Mouse (Mus musculus): ENCODE measurements around the gene Rgs9bp. TPM values are rescaled to one million over a fixed set of nuclear protein-coding genes. Genes with fewer than 3 reads are reported as not detected.

Gene Rgs9bp
- 0.26 and 0.28 TPM in 2 replicates for polyA plus RNA-seq (2015; fragmentation: Nextera tagmentation; extraction: Ambion mirVana)

- peak within 1 kb of the TSS; percentile 60 for H3K27ac ChIP-seq
- peaks cover 40% of the 10 kb centered on the region for H3K27me3 ChIP-seq
- ATAC-seq (ENCODE audit: insufficient number of reproducible peaks, insufficient read depth, low FRiP score, low TSS enrichment, low read depth), result peak; percentile 52
- H3K4me1 ChIP-seq, result peaks cover 44% of the 10 kb centered on the region
- no peaks in the 10 kb centered on the region for H3K36me3 ChIP-seq
- H3K4me2 ChIP-seq, result peak within 1 kb of the TSS; percentile 100
- peak within 1 kb of the TSS; percentile 69 for H3K4me3 ChIP-seq
- under 1% methylated on average over 45 of the region's 45 CpGs for WGBS
- peak within 1 kb of the TSS; percentile 82 for H3K9ac ChIP-seq
- H3K9me3 ChIP-seq, result no peaks in the 10 kb centered on the region
Observed at GRCm38 (mm10) chr7:35585191-35586054, at the start of gene Rgs9bp. Gene Rgs9bp (minus strand): TSS chr7:35585582.

- no peaks in the 10 kb centered on the region for H3K9me3 ChIP-seq
- H3K27me3 ChIP-seq, result no peaks in the 10 kb centered on the region
- no peaks in the 10 kb centered on the region for H3K4me1 ChIP-seq
- no peak overlapping the region for H3K4me2 ChIP-seq
- H3K36me3 ChIP-seq, result peaks cover 92% of the 10 kb centered on the region
- H3K27ac ChIP-seq, result no peak overlapping the region
- no peak overlapping the region for H3K9ac ChIP-seq
- ATAC-seq (ENCODE audit: insufficient number of reproducible peaks, insufficient read depth, low FRiP score, low TSS enrichment, low read depth), result no peak
- no peak overlapping the region for H3K4me3 ChIP-seq
- 74% methylated on average over 5 of the region's 5 CpGs for WGBS
Observed at GRCm38 (mm10) chr7:35628496-35628895, 43.1 kb upstream of the Rgs9bp start.

GRCm38 (mm10) chr7:35627371-35627770 is 42.0 kb upstream of the Rgs9bp start:
- H3K27me3 ChIP-seq, result no peaks in the 10 kb centered on the region
- peaks cover 93% of the 10 kb centered on the region for H3K36me3 ChIP-seq
- H3K27ac ChIP-seq, result no peak overlapping the region
- H3K4me3 ChIP-seq, result no peak overlapping the region
- H3K4me2 ChIP-seq, result no peak overlapping the region
- H3K9me3 ChIP-seq, result no peaks in the 10 kb centered on the region
- WGBS, result 89% methylated on average over 10 of the region's 10 CpGs
- no peaks in the 10 kb centered on the region for H3K4me1 ChIP-seq
- 0 out of 2 replicates have a peak overlapping the region, but pooled peaks have one; percentile 2 for H3K9ac ChIP-seq
- ATAC-seq (ENCODE audit: insufficient number of reproducible peaks, insufficient read depth, low FRiP score, low TSS enrichment, low read depth), result no peak

GRCm38 (mm10) chr7:35626038-35626437 is 40.7 kb upstream of the Rgs9bp start:
- H3K4me2 ChIP-seq, result no peak overlapping the region
- H3K9ac ChIP-seq, result no peak overlapping the region
- H3K27ac ChIP-seq, result no peak overlapping the region
- no peak overlapping the region for H3K4me3 ChIP-seq
- no peaks in the 10 kb centered on the region for H3K27me3 ChIP-seq
- no peak for ATAC-seq (ENCODE audit: insufficient number of reproducible peaks, insufficient read depth, low FRiP score, low TSS enrichment, low read depth)
- H3K9me3 ChIP-seq, result no peaks in the 10 kb centered on the region
- no peaks in the 10 kb centered on the region for H3K4me1 ChIP-seq
- WGBS, result 95% methylated on average over 5 of the region's 5 CpGs
- H3K36me3 ChIP-seq, result peaks cover 95% of the 10 kb centered on the region

GRCm38 (mm10) chr7:35622626-35623025 is 37.2 kb upstream of the Rgs9bp start:
- H3K27me3 ChIP-seq, result no peaks in the 10 kb centered on the region
- no peak for ATAC-seq (ENCODE audit: insufficient number of reproducible peaks, insufficient read depth, low FRiP score, low TSS enrichment, low read depth)
- no peak overlapping the region for H3K27ac ChIP-seq
- H3K4me2 ChIP-seq, result no peak overlapping the region
- H3K4me3 ChIP-seq, result no peak overlapping the region
- WGBS, result 91% methylated on average over 10 of the region's 10 CpGs
- H3K9ac ChIP-seq, result no peak overlapping the region
- H3K36me3 ChIP-seq, result peaks cover 94% of the 10 kb centered on the region
- H3K4me1 ChIP-seq, result no peaks in the 10 kb centered on the region
- no peaks in the 10 kb centered on the region for H3K9me3 ChIP-seq

GRCm38 (mm10) chr7:35617513-35617912 is 32.1 kb upstream of the Rgs9bp start:
- 79% methylated on average over 4 of the region's 4 CpGs for WGBS
- no peak overlapping the region for H3K4me3 ChIP-seq
- ATAC-seq (ENCODE audit: insufficient number of reproducible peaks, insufficient read depth, low FRiP score, low TSS enrichment, low read depth), result no peak
- H3K9me3 ChIP-seq, result no peaks in the 10 kb centered on the region
- no peak overlapping the region for H3K9ac ChIP-seq
- no peak overlapping the region for H3K4me2 ChIP-seq
- 0 out of 2 replicates have a peak overlapping the region, but pooled peaks have one; percentile 4 for H3K27ac ChIP-seq
- no peaks in the 10 kb centered on the region for H3K4me1 ChIP-seq
- peaks cover 95% of the 10 kb centered on the region for H3K36me3 ChIP-seq
- H3K27me3 ChIP-seq, result no peaks in the 10 kb centered on the region

GRCm38 (mm10) chr7:35609245-35609644 is 23.9 kb upstream of the Rgs9bp start:
- peaks cover 87% of the 10 kb centered on the region for H3K36me3 ChIP-seq

GRCm38 (mm10) chr7:35606816-35607215 is 21.4 kb upstream of the Rgs9bp start:
- ATAC-seq (ENCODE audit: insufficient number of reproducible peaks, insufficient read depth, low FRiP score, low TSS enrichment, low read depth), result no peak
- Histone ChIP-seq H3K36me3 (peaks cover 85% of the 10 kb centered on the region), H3K4me1 (no peaks in the 10 kb centered on the region), H3K4me3 (no peak overlapping the region), H3K27me3 (no peaks in the 10 kb centered on the region), H3K9me3 (no peaks in the 10 kb centered on the region), H3K4me2 (no peak overlapping the region), H3K9ac (no peak overlapping the region), H3K27ac (no peak overlapping the region)
- 78% methylated on average over 10 of the region's 10 CpGs for WGBS

More at GRCm38 (mm10) chr7:35609245-35609644, 23.9 kb upstream of the Rgs9bp start:
- Histone ChIP-seq H3K4me1 (no peaks in the 10 kb centered on the region), H3K9me3 (no peaks in the 10 kb centered on the region), H3K4me2 (no peak overlapping the region), H3K27ac (no peak overlapping the region), H3K27me3 (no peaks in the 10 kb centered on the region), H3K9ac (no peak overlapping the region), H3K4me3 (no peak overlapping the region)
- WGBS, result 75% methylated on average over 10 of the region's 10 CpGs
- ATAC-seq (ENCODE audit: insufficient number of reproducible peaks, insufficient read depth, low FRiP score, low TSS enrichment, low read depth), result no peak

GRCm38 (mm10) chr7:35602766-35603165 is 17.4 kb upstream of the Rgs9bp start:
- WGBS, result 90% methylated on average over 5 of the region's 5 CpGs
- Histone ChIP-seq H3K36me3 (peaks cover 71% of the 10 kb centered on the region), H3K27me3 (no peaks in the 10 kb centered on the region)

GRCm38 (mm10) chr7:35601106-35601505 is 15.7 kb upstream of the Rgs9bp start:
- H3K4me3 ChIP-seq, result no peak overlapping the region
- no peak overlapping the region for H3K9ac ChIP-seq
- H3K9me3 ChIP-seq, result no peaks in the 10 kb centered on the region
- peaks cover 62% of the 10 kb centered on the region for H3K36me3 ChIP-seq
- H3K27ac ChIP-seq, result no peak overlapping the region
- 0 out of 2 replicates have a peak, but pooled peaks have one; percentile 35 for ATAC-seq (ENCODE audit: insufficient number of reproducible peaks, insufficient read depth, low FRiP score, low TSS enrichment, low read depth)
- no peaks in the 10 kb centered on the region for H3K27me3 ChIP-seq
- WGBS, result 95% methylated on average over 6 of the region's 6 CpGs
- no peak overlapping the region for H3K4me2 ChIP-seq
- H3K4me1 ChIP-seq, result no peaks in the 10 kb centered on the region

More at GRCm38 (mm10) chr7:35602766-35603165, 17.4 kb upstream of the Rgs9bp start:
- Histone ChIP-seq H3K4me3 (no peak overlapping the region), H3K9me3 (no peaks in the 10 kb centered on the region), H3K9ac (no peak overlapping the region), H3K27ac (no peak overlapping the region), H3K4me1 (no peaks in the 10 kb centered on the region), H3K4me2 (no peak overlapping the region)
- no peak for ATAC-seq (ENCODE audit: insufficient number of reproducible peaks, insufficient read depth, low FRiP score, low TSS enrichment, low read depth)

GRCm38 (mm10) chr7:35600031-35600430 is 14.6 kb upstream of the Rgs9bp start:
- Histone ChIP-seq H3K4me3 (no peak overlapping the region), H3K9me3 (no peaks in the 10 kb centered on the region), H3K27ac (no peak overlapping the region), H3K9ac (no peak overlapping the region), H3K4me2 (no peak overlapping the region), H3K4me1 (no peaks in the 10 kb centered on the region), H3K36me3 (peaks cover 67% of the 10 kb centered on the region), H3K27me3 (no peaks in the 10 kb centered on the region)
- 71% methylated on average over 10 of the region's 10 CpGs for WGBS
- ATAC-seq (ENCODE audit: insufficient number of reproducible peaks, insufficient read depth, low FRiP score, low TSS enrichment, low read depth), result no peak

- ATAC-seq (ENCODE audit: insufficient number of reproducible peaks, insufficient read depth, low FRiP score, low TSS enrichment, low read depth), result no peak
- Histone ChIP-seq H3K9me3 (no peaks in the 10 kb centered on the region), H3K36me3 (peaks cover 71% of the 10 kb centered on the region), H3K4me1 (no peaks in the 10 kb centered on the region), H3K9ac (no peak overlapping the region), H3K27me3 (no peaks in the 10 kb centered on the region), H3K4me2 (no peak overlapping the region), H3K4me3 (no peak overlapping the region), H3K27ac (no peak overlapping the region)
- 90% methylated on average over 9 of the region's 9 CpGs for WGBS
Observed at GRCm38 (mm10) chr7:35599492-35599891, 14.1 kb upstream of the Rgs9bp start.
